In genomic region chr9:20868448-20869001, GRCm38 (mm10) we compare ENCODE assay signal across 8 mouse cellular contexts. TPM values are rescaled to one million over a fixed set of nuclear protein-coding genes. Genes with fewer than 3 reads are reported as not detected.
DNase-seq lines count a peak whose midpoint lies in the region; ATAC-seq and TF ChIP-seq lines count a peak whose summit lies in the region.

TSS of gene A230050P20Rik (plus strand) at chr9:20868642.

- TF ChIP-seq POLR2A in spleen, adult 2 months (IDR thresholded peaks at IDR 0.05; ENCODE audit: low read depth, low read length): no peak
- peak; percentile 45; the same call in 1 of the 2 replicates for TF ChIP-seq POLR2A in heart, adult 2 months (IDR thresholded peaks at IDR 0.05; ENCODE audit: insufficient read depth, low read depth, low read length)

- peak within 1 kb of the TSS; percentile 65 for H3K4me2 ChIP-seq in kidney, embryonic 14.5 days (replicated peaks; ENCODE audit: low read depth, low read length)
- H3K4me2 ChIP-seq in midbrain, embryonic 15.5 days: peak within 1 kb of the TSS; percentile 47

- H3K9ac ChIP-seq in heart, adult 2 months (ENCODE audit: low read depth, low read length): peak within 1 kb of the TSS; percentile 69
- H3K9ac ChIP-seq in kidney, embryonic 14.5 days (ENCODE audit: low read depth, low read length): peak within 1 kb of the TSS; percentile 14
- H3K9ac ChIP-seq in midbrain, embryonic 15.5 days: no peak within 1 kb of the TSS

- H3K27me3 ChIP-seq in spleen, adult 2 months (ENCODE audit: control insufficient read depth, insufficient read depth, low read length): no peaks in the 10 kb centered on the region
- no peaks in the 10 kb centered on the region for H3K27me3 ChIP-seq in heart, adult 2 months (ENCODE audit: control insufficient read depth, insufficient read depth, low read length)
- H3K27me3 ChIP-seq in kidney, embryonic 14.5 days (ENCODE audit: control insufficient read depth, insufficient read depth, low read length): peaks cover 33% of the 10 kb centered on the region
- H3K27me3 ChIP-seq in midbrain, embryonic 15.5 days (replicated peaks): peaks cover 36% of the 10 kb centered on the region

- DNase-seq in spleen, adult 2 months (ENCODE audit: low read depth in 1 of 2, low spot score in 2 of 2): peak; percentile 17 to 54
- no peak for DNase-seq in spleen, postnatal 14 days (ENCODE audit: low spot score in 2 of 2)
- DNase-seq in cerebellum, postnatal 14 days: peak; percentile 67 to 71
- peak; percentile 74 to 75 for DNase-seq in heart, adult 2 months
- peak; percentile 46 for DNase-seq in liver
- DNase-seq in thymus, postnatal 14 days: peak; percentile 62

- peaks cover 5% of the 10 kb centered on the region; the same call in 1 of the 2 replicates for H3K4me1 ChIP-seq in spleen, adult 2 months (ENCODE audit: control insufficient read depth, insufficient read depth, insufficient read length)
- no peaks in the 10 kb centered on the region; the same call in 1 of the 2 replicates for H3K4me1 ChIP-seq in heart, adult 2 months (ENCODE audit: control insufficient read depth, insufficient read depth, low read length)
- 0 out of 2 replicates have a peak, but pooled peaks cover 3% of the 10 kb centered on the region for H3K4me1 ChIP-seq in kidney, embryonic 14.5 days (ENCODE audit: control insufficient read depth, insufficient read depth, low read length)
- peaks cover 3% of the 10 kb centered on the region; the same call in 1 of the 2 replicates for H3K4me1 ChIP-seq in midbrain, embryonic 15.5 days

- H3K79me2 ChIP-seq in heart, adult 2 months (replicated peaks; ENCODE audit: control insufficient read depth, insufficient read depth, low read length): no peaks in the 10 kb centered on the region

- TF ChIP-seq EP300 in heart, adult 2 months (IDR thresholded peaks at IDR 0.05; ENCODE audit: insufficient read depth, low read depth, low read length): no peak

- TF ChIP-seq CTCF in spleen, adult 2 months (IDR thresholded peaks at IDR 0.05; ENCODE audit: extremely low read depth, insufficient read depth, insufficient read length, insufficient replicate concordance): no peak
- no peak for TF ChIP-seq CTCF in heart, adult 2 months (IDR thresholded peaks at IDR 0.05)

- no peaks in the 10 kb centered on the region for H3K9me3 ChIP-seq in kidney, embryonic 14.5 days (ENCODE audit: control insufficient read depth, low read length)
- no peaks in the 10 kb centered on the region for H3K9me3 ChIP-seq in midbrain, embryonic 15.5 days

- H3K4me3 ChIP-seq in spleen, adult 2 months (ENCODE audit: extremely low read depth, insufficient read depth, insufficient read length): peak within 1 kb of the TSS; percentile 87
- H3K4me3 ChIP-seq in heart, adult 2 months: peak within 1 kb of the TSS; percentile 52
- peak within 1 kb of the TSS; percentile 50 for H3K4me3 ChIP-seq in kidney, embryonic 14.5 days (ENCODE audit: low read length)
- peak within 1 kb of the TSS; percentile 34 for H3K4me3 ChIP-seq in midbrain, embryonic 15.5 days

- peaks cover 9% of the 10 kb centered on the region for H3K36me3 ChIP-seq in spleen, adult 2 months (ENCODE audit: control insufficient read depth, insufficient read depth, low read length)
- H3K36me3 ChIP-seq in heart, adult 2 months (ENCODE audit: control insufficient read depth, insufficient read depth, low read length): no peaks in the 10 kb centered on the region
- H3K36me3 ChIP-seq in kidney, embryonic 14.5 days (ENCODE audit: control insufficient read depth, insufficient read depth, low read length): no peaks in the 10 kb centered on the region
- H3K36me3 ChIP-seq in midbrain, embryonic 15.5 days (replicated peaks): no peaks in the 10 kb centered on the region

- WGBS in spleen, adult 2 months: under 1% methylated on average over 53 of the region's 53 CpGs
- WGBS in heart, adult 2 months: 5% methylated on average over 53 of the region's 53 CpGs
- 8% methylated on average over 53 of the region's 53 CpGs for WGBS in kidney, embryonic 14.5 days
- WGBS in midbrain, embryonic 15.5 days: 10% methylated on average over 53 of the region's 53 CpGs

- H3K27ac ChIP-seq in spleen, adult 2 months (ENCODE audit: insufficient read depth, low read length): 0 out of 2 replicates have a peak within 1 kb of the TSS, but pooled peaks have one; percentile 9
- peak within 1 kb of the TSS; percentile 12 for H3K27ac ChIP-seq in heart, adult 2 months
- H3K27ac ChIP-seq in kidney, embryonic 14.5 days (ENCODE audit: low read depth, low read length): no peak within 1 kb of the TSS
- H3K27ac ChIP-seq in midbrain, embryonic 15.5 days: no peak within 1 kb of the TSS

- intact Hi-C loops in heart, adult 2 months (cut with DNase I): no loop called here

- peak; percentile 58; the same call in 1 of the 2 replicates for ATAC-seq in kidney, embryonic 14.5 days (ENCODE audit: low FRiP score, low TSS enrichment)
- ATAC-seq in midbrain, embryonic 15.5 days (replicated peaks): peak; percentile 40; the same call in 1 of the 2 replicates

RNA-seq across cellular contexts. Expression of gene A230050P20Rik, which starts in this region (rescaled TPM):
- polyA plus RNA-seq in spleen, adult 2 months (2012; rRNA removed): 82.8 and 108 TPM in 2 replicates
- 1 to 10 TPM; 3.9 to 4.3 TPM for total RNA-seq in heart, adult 2 months (2021)
- 16.4 and 21.2 TPM in 2 replicates for polyA plus RNA-seq in heart, adult 2 months (2012; rRNA removed)
- 6.1 and 7.8 TPM in 2 replicates for polyA plus RNA-seq in kidney, embryonic 14.5 days (2014; fragmentation: Nextera tagmentation; extraction: Ambion mirVana)
- 6.8 and 7.3 TPM in 2 replicates for polyA plus RNA-seq in midbrain, embryonic 15.5 days (2015; fragmentation: Nextera tagmentation; extraction: Ambion mirVana)

Comparison
In these comparisons a context has a peak if more than half of its experiments do, and no peak if none do; other contexts are left out.
1. DNase-seq: peak in spleen, adult 2 months (2 of 2), cerebellum, postnatal 14 days (2 of 2), heart, adult 2 months (2 of 2), liver (single experiment) and thymus, postnatal 14 days (single experiment); none in spleen, postnatal 14 days (0 of 2).
2. H3K27ac ChIP-seq: peak in spleen, adult 2 months (single experiment) and heart, adult 2 months (single experiment); none in kidney, embryonic 14.5 days (single experiment) and midbrain, embryonic 15.5 days (single experiment).
3. H3K4me3 ChIP-seq: peak in every context shown above with its lines; median percentile 87 in spleen, adult 2 months; 52 in heart, adult 2 months; 50 in kidney, embryonic 14.5 days; 34 in midbrain, embryonic 15.5 days.